Mouse (Mus musculus) intestine, embryonic 15.5 days (tissue): Measurements from ENCODE around the gene Zfp536. TPM values are rescaled to one million over a fixed set of nuclear protein-coding genes. Genes with fewer than 3 reads are reported as not detected.
A peak's percentile ranks its signal among the peaks of the same experiment; 100 is the strongest.

Source experiments
- ATAC-seq: fragments of 200-750 bp; cut with Nextera tagmentation; 2 replicates; pipeline ENCODE4 v1.8.0; 2017; ENCODE audit warnings: moderate TSS enrichment, moderate library complexity
- H3K27ac ChIP-seq: fragments of 300-500 bp; sonication (generic); 2 replicates; pipeline ENCODE4 v1.5.1; 2015; ENCODE audit warnings: mild to moderate bottlenecking, inconsistent platforms
- H3K27me3 ChIP-seq: fragments of 300-500 bp; sonication (generic); replicated peaks from 2 replicates; pipeline ENCODE4 v1.6.1; 2015; ENCODE audit warnings: inconsistent platforms
- H3K36me3 ChIP-seq: fragments of 300-500 bp; sonication (generic); 2 replicates; pipeline ENCODE4 v1.6.1; 2015; ENCODE audit warnings: inconsistent platforms
- H3K4me1 ChIP-seq: fragments of 300-500 bp; sonication (generic); replicated peaks from 2 replicates; pipeline ENCODE4 v1.6.1; 2015; ENCODE audit warnings: inconsistent platforms
- H3K4me2 ChIP-seq: fragments of 300-500 bp; sonication (generic); replicated peaks from 2 replicates; pipeline ENCODE4 v1.6.1; 2015; ENCODE audit warnings: mild to moderate bottlenecking, inconsistent platforms
- H3K4me3 ChIP-seq: fragments of 300-500 bp; sonication (generic); replicated peaks from 2 replicates; pipeline ENCODE4 v1.5.1; 2015; ENCODE audit warnings: inconsistent platforms
- H3K9ac ChIP-seq: fragments of 300-500 bp; sonication (generic); 2 replicates; pipeline ENCODE4 v1.6.1; 2015; ENCODE audit warnings: inconsistent platforms
- H3K9me3 ChIP-seq: fragments of 300-500 bp; sonication (generic); 2 replicates; pipeline ENCODE4 v1.6.1; 2016; ENCODE audit warnings: inconsistent platforms
- WGBS: fragments of 180-500 bp; shearing (Covaris S2); methylation state at CpG from one replicate; pipeline ENCODE4 v1.1.7; 2015; 5-methylcytosine and 5-hydroxymethylcytosine counted together
- polyA plus RNA-seq: library from polyadenylated mRNA; unstranded; fragments of >200 nt; fragmentation: Nextera tagmentation; extraction: Ambion mirVana; gene quantifications from 2 replicates; pipeline ENCODE4 v1.2.1, GENCODE M21; 2015

Gene Zfp536
- polyA plus RNA-seq, 1 experiment from 2014 or later = 9.4 TPM

DNA sequence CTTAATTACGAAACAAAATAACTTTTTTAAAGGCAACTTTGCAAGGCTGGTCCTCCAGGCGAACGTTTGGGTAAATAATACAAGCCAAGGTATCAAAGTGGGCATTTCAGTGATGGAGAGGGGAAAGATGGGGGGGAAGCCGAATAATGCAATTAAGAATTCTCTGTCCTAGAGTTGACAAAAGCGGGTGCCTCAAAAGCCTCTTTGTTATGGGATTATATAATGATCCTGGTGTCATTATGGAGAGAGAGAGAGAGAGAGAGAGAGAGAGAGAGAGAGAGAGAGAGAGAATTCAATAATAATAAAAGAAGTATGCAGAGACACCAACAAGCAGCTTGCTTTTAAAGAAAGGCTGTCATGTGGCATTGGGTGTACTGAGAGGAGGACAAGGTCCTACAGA is 465 bp upstream of the Zfp536 start:
- Histone ChIP-seq H3K27me3 (peaks cover 50% of the 10 kb centered on the region), H3K4me3 (no peak overlapping the region), H3K9me3 (no peaks in the 10 kb centered on the region), H3K36me3 (no peaks in the 10 kb centered on the region), H3K4me2 (peak overlapping the region; percentile 97; the same call in 1 of the 2 replicates), H3K4me1 (peaks cover 21% of the 10 kb centered on the region), H3K9ac (no peak overlapping the region), H3K27ac (no peak overlapping the region)
- 26% methylated on average over 5 of the region's 5 CpGs for WGBS
- ATAC-seq = no peak

DNA sequence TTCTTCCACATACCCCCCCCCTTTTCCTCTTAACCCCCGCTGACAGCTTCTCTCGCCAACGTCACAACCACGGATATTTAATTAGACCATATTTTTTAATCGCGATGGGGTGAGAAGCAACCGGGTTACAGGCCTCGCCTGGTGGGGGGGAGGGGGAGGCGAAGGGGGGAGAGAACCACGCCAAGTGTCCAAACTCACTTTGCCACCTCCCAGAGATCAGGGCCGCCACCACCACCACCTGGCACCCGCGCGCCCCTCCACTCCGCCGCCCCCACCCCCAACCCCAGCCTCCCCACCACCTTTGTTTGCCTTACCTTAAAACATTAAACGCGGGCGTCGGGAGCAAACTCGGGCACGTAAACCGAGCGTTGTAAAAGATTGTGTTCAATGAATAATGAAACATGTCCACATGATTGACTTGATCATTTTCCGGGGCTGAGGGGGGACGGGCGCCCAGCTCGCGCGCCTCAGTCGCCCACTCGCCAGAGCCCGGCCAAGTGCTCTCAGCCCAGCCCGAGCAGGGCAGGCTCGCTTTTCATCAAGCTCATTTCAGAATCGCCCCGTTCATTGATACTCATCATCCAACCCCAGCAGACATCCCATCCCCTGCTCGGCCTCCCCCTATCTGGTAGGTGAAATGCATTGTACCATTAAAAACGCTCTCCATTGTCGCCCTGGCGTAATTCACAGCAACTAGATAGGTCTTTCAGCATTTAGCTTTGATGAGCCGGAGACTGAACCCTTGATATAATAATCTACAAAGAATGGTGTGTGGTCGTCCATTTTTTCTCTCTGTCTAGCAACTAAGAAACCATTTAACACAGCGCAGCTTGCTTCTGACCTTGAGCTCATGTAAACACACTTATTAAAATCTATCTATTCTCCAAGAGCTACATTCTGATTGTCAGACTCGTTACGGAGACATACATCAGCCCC is 797 bp downstream of the Zfp536 start:
- ATAC-seq = no peak
- Histone ChIP-seq H3K36me3 (no peaks in the 10 kb centered on the region), H3K4me2 (peak overlapping the region; percentile 97), H3K4me1 (peaks cover 22% of the 10 kb centered on the region), H3K27me3 (peaks cover 60% of the 10 kb centered on the region), H3K9me3 (no peaks in the 10 kb centered on the region), H3K27ac (0 out of 2 replicates have a peak overlapping the region, but pooled peaks have one; percentile 32), H3K9ac (peak overlapping the region; percentile 50), H3K4me3 (peak overlapping the region; percentile 50)
- 1% methylated on average over 44 of the region's 46 CpGs for WGBS

DNA sequence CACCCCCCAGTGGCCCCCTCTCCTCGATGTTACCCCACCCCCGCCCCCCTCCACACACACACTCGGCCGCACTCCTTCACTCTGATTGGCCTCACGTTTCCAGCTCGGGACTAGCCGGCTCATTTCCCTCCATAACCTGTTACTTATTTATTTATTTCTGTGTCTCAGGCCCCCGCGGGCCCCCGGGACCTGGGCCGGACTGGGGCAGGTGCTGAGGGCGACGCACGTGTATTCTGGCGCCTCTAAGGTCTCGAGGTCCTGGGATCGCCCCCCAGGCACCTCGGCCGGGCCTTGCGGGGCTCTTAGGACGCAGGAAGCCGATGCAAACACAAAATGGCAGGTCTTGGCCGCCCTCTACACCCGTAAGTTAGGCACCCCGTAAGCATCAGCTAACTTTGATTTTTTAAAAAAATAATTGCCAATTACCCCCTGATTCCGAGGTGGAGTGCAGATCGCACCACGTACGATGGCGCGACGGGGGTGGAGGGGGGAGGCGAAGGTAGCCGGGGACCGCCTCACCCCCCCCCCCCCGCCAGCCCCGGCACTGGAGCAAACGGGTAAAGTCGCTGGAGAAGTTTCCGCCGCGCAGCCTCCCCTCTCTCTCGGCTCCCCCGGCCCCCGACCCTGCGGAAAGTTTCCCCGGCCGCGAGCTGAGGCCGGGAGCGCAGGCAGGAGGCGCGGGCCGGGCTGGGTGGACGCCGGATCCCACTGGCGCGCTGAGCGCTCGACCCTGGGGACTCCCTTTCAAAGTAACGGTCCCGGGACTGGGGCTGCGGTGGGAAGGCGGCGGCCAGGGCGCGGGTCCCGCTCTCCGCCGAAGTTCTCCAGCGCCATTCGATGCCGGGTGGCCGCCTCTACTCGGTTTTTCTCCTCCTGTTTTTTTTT is 1.7 kb downstream of the Zfp536 start:
- H3K27me3 ChIP-seq = peaks cover 65% of the 10 kb centered on the region
- no peaks in the 10 kb centered on the region for H3K36me3 ChIP-seq
- ATAC-seq = peak; percentile 40
- peak overlapping the region; percentile 50 for H3K4me3 ChIP-seq
- under 1% methylated on average over 75 of the region's 75 CpGs for WGBS
- H3K9ac ChIP-seq = peak overlapping the region; percentile 50
- peak overlapping the region; percentile 63 for H3K27ac ChIP-seq
- peak overlapping the region; percentile 97 for H3K4me2 ChIP-seq
- H3K9me3 ChIP-seq = no peaks in the 10 kb centered on the region
- peaks cover 22% of the 10 kb centered on the region for H3K4me1 ChIP-seq

DNA sequence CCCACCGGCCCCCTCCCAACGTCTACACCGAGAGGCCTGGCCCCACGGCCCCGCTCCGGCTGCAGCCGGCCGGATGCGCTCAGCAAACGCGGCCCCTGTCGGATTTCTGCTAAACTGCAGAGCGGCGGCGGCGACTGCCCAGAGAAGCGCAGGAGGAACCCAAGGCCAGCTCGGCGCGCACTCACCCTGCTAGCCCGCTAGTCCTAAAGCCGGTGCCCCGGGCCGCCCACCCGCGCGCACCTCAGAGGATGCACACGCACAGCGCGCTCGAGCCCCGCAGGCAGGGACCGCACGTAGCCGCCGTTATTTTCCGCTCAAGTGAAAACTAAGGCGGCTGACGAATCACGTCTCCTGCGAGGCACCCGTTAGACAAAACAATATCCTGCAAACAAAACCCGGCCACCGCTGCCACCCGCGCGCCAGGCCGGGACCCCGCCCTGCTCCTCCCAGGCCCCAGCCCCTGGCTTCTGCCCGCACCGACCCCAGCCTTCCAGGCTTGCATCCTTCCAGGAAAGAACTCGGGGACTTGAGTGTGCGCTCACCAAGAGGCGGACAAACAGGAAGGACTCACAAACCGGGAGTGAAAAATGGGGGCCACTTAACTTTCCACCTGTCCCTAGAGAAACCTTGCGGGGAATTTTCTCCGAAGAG is 2.9 kb downstream of the Zfp536 start:
- Histone ChIP-seq H3K27me3 (peaks cover 72% of the 10 kb centered on the region), H3K27ac (peak overlapping the region; percentile 71), H3K36me3 (no peaks in the 10 kb centered on the region), H3K4me2 (peak overlapping the region; percentile 97), H3K4me1 (peaks cover 22% of the 10 kb centered on the region), H3K4me3 (peak overlapping the region; percentile 53), H3K9me3 (no peaks in the 10 kb centered on the region), H3K9ac (peak overlapping the region; percentile 49)
- WGBS = under 1% methylated on average over 57 of the region's 57 CpGs
- peak; percentile 79 for ATAC-seq

DNA sequence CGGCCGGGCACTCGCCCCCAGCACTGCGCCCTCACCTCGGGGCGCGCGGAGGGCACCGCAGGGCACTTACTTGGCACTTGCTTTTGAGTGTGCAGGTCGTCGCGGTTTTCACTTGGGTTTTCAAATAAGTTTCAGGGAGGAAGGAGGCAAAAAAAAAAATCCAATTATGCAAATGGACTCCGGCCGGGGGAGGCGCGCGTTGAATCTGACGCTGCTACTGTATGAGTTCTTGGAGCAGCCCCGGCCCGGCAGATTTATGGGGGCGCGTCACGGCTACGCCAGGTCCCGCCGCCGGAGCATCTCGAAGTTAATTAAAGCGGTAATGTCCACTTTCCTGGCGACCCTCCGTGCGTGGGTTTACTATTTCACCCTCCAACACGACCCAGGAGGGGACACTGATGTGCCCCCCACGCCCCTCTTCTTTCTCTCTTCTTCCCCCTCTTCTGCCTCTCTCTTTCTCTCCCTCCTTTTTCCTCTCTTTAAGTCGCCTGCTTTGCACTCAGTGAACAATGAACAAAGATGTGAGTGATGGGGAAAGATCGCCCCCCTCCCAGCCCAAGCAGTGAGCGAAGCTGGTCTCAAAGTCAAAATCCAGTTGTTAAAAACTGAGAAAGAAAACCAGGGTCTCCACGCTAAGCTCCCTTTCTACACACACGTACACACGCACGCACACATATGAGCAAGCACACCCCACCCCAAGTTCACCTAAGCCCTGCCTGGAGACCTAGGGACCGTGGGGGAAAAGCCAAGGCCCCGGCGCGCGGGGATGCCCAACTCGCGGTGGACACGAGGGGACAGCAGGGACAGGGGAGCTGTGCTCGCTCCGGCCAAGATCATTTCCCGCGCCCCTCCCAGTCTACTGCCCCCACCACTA is 3.7 kb downstream of the Zfp536 start:
- Histone ChIP-seq H3K4me2 (peak overlapping the region; percentile 97), H3K27me3 (peaks cover 64% of the 10 kb centered on the region), H3K27ac (peak overlapping the region; percentile 71), H3K4me3 (peak overlapping the region; percentile 53), H3K9me3 (no peaks in the 10 kb centered on the region), H3K36me3 (no peaks in the 10 kb centered on the region), H3K4me1 (peaks cover 20% of the 10 kb centered on the region), H3K9ac (peak overlapping the region; percentile 49)
- ATAC-seq = no peak; the same call in 1 of the 2 replicates
- under 1% methylated on average over 52 of the region's 53 CpGs for WGBS

DNA sequence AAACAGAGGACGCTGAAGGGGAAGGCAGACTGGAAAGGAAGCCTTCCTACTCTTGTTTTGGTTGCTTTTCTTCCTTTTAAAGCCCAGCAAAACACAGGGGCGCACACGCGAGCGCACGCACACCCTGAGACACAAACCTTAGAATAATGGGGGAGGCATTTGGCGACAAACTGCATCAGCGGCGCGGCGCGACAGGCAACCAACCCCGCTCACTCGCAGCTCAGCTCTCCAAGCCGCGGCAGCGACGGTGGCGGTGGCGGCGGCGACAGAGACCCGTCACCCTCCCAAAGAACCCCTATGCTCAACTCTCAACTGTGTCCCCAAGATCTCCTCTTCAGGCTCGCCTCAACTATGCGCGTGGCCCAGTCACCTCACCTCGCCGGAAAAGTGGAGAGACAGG is 4.4 kb downstream of the Zfp536 start:
- under 1% methylated on average over 28 of the region's 28 CpGs for WGBS
- Histone ChIP-seq H3K9ac (peak overlapping the region; percentile 49), H3K27ac (0 out of 2 replicates have a peak overlapping the region, but pooled peaks have one; percentile 48), H3K27me3 (peaks cover 58% of the 10 kb centered on the region), H3K4me3 (peak overlapping the region; percentile 53), H3K36me3 (no peaks in the 10 kb centered on the region), H3K4me1 (peaks cover 20% of the 10 kb centered on the region), H3K4me2 (peak overlapping the region; percentile 97), H3K9me3 (no peaks in the 10 kb centered on the region)
- no peak for ATAC-seq

DNA sequence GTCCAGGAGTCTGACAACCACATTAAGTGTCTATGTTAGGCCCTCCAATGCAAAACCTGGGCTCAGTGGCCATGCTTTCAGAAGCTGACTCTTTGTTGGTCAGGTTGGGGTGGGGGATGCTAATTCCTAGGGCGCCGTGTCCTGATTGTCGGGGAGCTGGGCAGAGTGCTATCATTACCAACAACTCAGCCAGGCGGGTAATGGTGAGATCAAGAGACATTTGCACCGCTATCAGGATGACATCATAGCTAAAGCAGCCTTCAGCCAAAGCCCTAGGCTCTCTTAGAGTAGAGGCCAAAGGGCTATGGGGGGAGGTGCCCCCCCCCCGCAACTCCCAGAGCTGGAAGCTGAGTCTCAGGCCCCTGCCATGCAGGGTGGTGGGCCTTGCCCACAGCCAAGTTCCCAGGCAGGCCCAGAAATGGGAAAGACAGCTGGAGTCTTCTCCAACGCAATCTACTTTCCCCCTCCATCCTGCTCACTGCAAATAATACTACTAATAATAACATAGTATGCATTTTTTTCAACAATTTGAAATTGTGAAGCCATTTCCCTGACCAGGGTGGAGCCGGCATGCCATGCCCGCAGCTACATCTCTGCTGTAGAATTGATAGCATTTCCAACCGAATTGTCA is 5.0 kb downstream of the Zfp536 start:
- WGBS = 12% methylated on average over 10 of the region's 10 CpGs
- peaks cover 62% of the 10 kb centered on the region for H3K27me3 ChIP-seq
- H3K27ac ChIP-seq = no peak overlapping the region
- ATAC-seq = no peak
- peak overlapping the region; percentile 53 for H3K4me3 ChIP-seq
- H3K9ac ChIP-seq = peak overlapping the region; percentile 49; the same call in 1 of the 2 replicates
- no peaks in the 10 kb centered on the region for H3K9me3 ChIP-seq
- peak overlapping the region; percentile 97 for H3K4me2 ChIP-seq
- no peaks in the 10 kb centered on the region for H3K36me3 ChIP-seq
- H3K4me1 ChIP-seq = peaks cover 20% of the 10 kb centered on the region

DNA sequence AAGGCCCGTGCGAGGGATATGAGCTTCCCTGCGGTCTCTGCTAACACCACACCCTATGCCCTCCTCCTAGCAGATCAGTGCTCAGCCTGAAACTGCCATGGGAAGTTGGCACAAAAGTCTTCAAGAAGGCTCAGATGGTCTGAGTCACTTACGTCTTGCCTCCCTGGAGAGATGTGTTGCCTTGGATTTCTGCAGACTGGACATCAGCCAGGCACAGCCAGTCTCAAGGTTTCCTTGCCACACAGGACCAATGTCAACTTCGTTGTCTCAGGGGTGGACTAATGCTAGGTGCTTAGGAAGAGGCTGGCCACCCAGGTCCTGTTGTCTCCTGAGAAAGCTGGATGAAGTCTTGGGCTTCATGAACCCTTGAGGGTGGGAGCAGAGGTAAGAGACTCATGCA is 14.6 kb downstream of the Zfp536 start:
- Histone ChIP-seq H3K9me3 (no peaks in the 10 kb centered on the region), H3K36me3 (no peaks in the 10 kb centered on the region), H3K9ac (no peak overlapping the region), H3K27ac (no peak overlapping the region), H3K4me3 (no peak overlapping the region), H3K4me1 (no peaks in the 10 kb centered on the region), H3K4me2 (no peak overlapping the region), H3K27me3 (0 out of 2 replicates have a peak, but pooled peaks cover 2% of the 10 kb centered on the region)
- ATAC-seq = no peak
- WGBS = 91% methylated on average over 5 of the region's 5 CpGs

DNA sequence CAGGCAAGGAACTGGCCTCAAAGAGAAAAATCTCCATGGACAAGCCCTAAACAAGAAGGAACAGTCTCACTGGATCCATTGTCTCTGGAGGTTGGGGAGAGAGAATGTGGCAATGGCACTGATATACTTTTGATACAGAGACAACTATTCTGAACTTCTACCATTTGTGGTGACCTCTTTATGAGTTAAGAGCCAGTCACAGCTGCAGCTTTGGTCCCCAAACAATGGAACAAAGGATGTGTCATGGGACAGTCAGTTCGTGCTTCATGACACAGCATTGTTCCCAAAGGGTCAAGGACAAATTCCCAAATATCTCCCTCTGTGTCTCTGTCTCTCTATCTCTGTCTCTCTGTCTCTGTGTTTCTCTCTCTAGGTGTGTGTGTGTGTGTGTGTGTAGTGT is 20.4 kb downstream of the Zfp536 start:
- Histone ChIP-seq H3K4me2 (no peak overlapping the region), H3K27me3 (no peaks in the 10 kb centered on the region)
- 76% methylated on average over 1 of the region's 1 CpGs for WGBS

DNA sequence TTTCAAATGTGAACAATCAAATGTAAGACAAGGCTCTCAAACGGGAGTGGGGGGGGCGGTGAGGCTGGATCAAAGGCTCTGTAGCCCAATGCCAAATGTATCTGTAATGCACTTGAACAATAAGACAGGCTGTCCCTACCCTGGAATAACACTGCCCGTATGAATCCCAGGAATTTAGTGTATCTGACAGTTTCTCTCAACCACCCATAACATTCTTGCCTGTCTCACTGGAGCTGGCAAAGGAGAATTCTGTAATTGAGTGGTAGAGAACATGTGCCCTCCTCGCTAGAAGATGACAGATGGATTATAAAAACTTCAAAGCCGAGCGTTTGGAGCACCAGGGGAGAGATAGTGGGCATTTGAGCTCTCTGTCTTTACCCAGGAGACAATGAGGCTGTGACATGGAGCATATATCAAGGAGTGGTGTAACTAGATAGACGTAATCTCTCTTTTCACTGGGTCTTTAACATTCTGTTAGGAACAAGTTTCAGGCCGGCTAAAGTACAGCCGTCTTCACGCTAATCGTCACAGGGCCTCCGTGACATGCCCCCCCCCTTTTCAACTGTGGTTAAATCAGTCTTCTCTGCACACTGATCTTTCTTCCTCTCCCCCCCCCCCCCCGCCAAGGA is 27.2 kb downstream of the Zfp536 start:
- Histone ChIP-seq H3K36me3 (no peaks in the 10 kb centered on the region), H3K27ac (no peak overlapping the region), H3K4me2 (no peak overlapping the region), H3K9me3 (no peaks in the 10 kb centered on the region), H3K9ac (no peak overlapping the region), H3K4me1 (no peaks in the 10 kb centered on the region), H3K27me3 (no peaks in the 10 kb centered on the region), H3K4me3 (no peak overlapping the region)
- WGBS = 45% methylated on average over 13 of the region's 13 CpGs
- ATAC-seq = no peak

More for the DNA sequence above, 20.4 kb downstream of the Zfp536 start:
- Histone ChIP-seq H3K9ac (no peak overlapping the region), H3K36me3 (no peaks in the 10 kb centered on the region), H3K4me3 (no peak overlapping the region), H3K9me3 (no peaks in the 10 kb centered on the region), H3K4me1 (no peaks in the 10 kb centered on the region), H3K27ac (no peak overlapping the region)
- no peak for ATAC-seq
